Mouse (Mus musculus): ENCODE measurements at regions not wholly inside any gene's neighbourhood (a gene's known extent, or its start where the extent isn't known, plus 50 kb on each side); places are given as distances from the start of the nearest gene placed in this dataset.

- no peak for TF ChIP-seq HCFC1 (IDR thresholded peaks at IDR 0.05; ENCODE audit: borderline replicate concordance, insufficient read depth, low read length)
- no peak for TF ChIP-seq ZNF384 (IDR thresholded peaks at IDR 0.05; ENCODE audit: low read depth, low read length)
- no peak for TF ChIP-seq CHD2 (IDR thresholded peaks at IDR 0.05; ENCODE audit: low read depth, low read length)
- TF ChIP-seq ZC3H11A (IDR thresholded peaks at IDR 0.05; ENCODE audit: borderline replicate concordance, low read depth, low read length) = no peak
- TF ChIP-seq MAFK (IDR thresholded peaks at IDR 0.05; ENCODE audit: insufficient read depth, low read depth, low read length) = no peak
- H3K9ac ChIP-seq (ENCODE audit: insufficient read depth, low read depth, low read length, poor library complexity, severe bottlenecking) = no peak overlapping the region
- DNase-seq (ENCODE audit: low read depth, low spot score) = no peak
- H3K36me3 ChIP-seq (ENCODE audit: control insufficient read depth, insufficient read depth, low read length, poor library complexity, severe bottlenecking) = no peaks in the 10 kb centered on the region
- peaks cover 0 to 2% of the 10 kb centered on the region in 2 experiments; a peak in 1 of 4 replicates for H3K4me1 ChIP-seq (ENCODE audit: control insufficient read depth in 2 of 2, insufficient read depth in 2 of 2, low read length in 2 of 2, poor library complexity in 1 of 2)
- in situ Hi-C loops (cut with MboI; ENCODE audit: low sequenced_read_pairs in 2 of 2, unreplicated experiment in 2 of 2) = no loop called here
- H3K27ac ChIP-seq (ENCODE audit: insufficient read depth, low read depth, low read length, poor library complexity, severe bottlenecking) = no peak overlapping the region
- H3K4me3 ChIP-seq (ENCODE audit: insufficient read depth in 1 of 2, low read depth in 1 of 2, low read length in 2 of 2, poor library complexity in 1 of 2, severe bottlenecking in 1 of 2) = no peak overlapping the region
- H3K9me3 ChIP-seq (ENCODE audit: control insufficient read depth, insufficient read depth, low read depth, low read length) = no peaks in the 10 kb centered on the region
Measured at GRCm38 (mm10) chr10:43702895-43703294, 124.8 kb downstream of the Cd24a start.

GRCm38 (mm10) chr10:43706001-43706988 lies 128.2 kb downstream of the Cd24a start:
- Histone ChIP-seq H3K4me3 (ENCODE audit: insufficient read depth in 1 of 2, low read depth in 1 of 2, low read length in 2 of 2, poor library complexity in 1 of 2, severe bottlenecking in 1 of 2) (no peak overlapping the region), H3K27ac (ENCODE audit: insufficient read depth, low read depth, low read length, poor library complexity, severe bottlenecking) (no peak overlapping the region), H3K36me3 (ENCODE audit: control insufficient read depth, insufficient read depth, low read length, poor library complexity, severe bottlenecking) (no peaks in the 10 kb centered on the region), H3K9me3 (ENCODE audit: control insufficient read depth, insufficient read depth, low read depth, low read length) (no peaks in the 10 kb centered on the region), H3K9ac (ENCODE audit: insufficient read depth, low read depth, low read length, poor library complexity, severe bottlenecking) (no peak overlapping the region), H3K4me1 (ENCODE audit: control insufficient read depth in 2 of 2, insufficient read depth in 2 of 2, low read length in 2 of 2, poor library complexity in 1 of 2) (peaks cover 0 to 2% of the 10 kb centered on the region in 2 experiments; a peak in 1 of 4 replicates)
- in situ Hi-C loops (cut with MboI; ENCODE audit: low sequenced_read_pairs in 2 of 2, unreplicated experiment in 2 of 2) = no loop called here
- TF ChIP-seq HCFC1 (IDR thresholded peaks at IDR 0.05; ENCODE audit: borderline replicate concordance, insufficient read depth, low read length) (no peak), ZC3H11A (IDR thresholded peaks at IDR 0.05; ENCODE audit: borderline replicate concordance, low read depth, low read length) (no peak), CHD2 (IDR thresholded peaks at IDR 0.05; ENCODE audit: low read depth, low read length) (no peak)
- no peak for DNase-seq (ENCODE audit: low read depth, low spot score)

- Histone ChIP-seq H3K27ac (ENCODE audit: insufficient read depth, low read depth, low read length, poor library complexity, severe bottlenecking) (no peak overlapping the region), H3K9ac (ENCODE audit: insufficient read depth, low read depth, low read length, poor library complexity, severe bottlenecking) (no peak overlapping the region), H3K4me1 (ENCODE audit: control insufficient read depth in 2 of 2, insufficient read depth in 2 of 2, low read length in 2 of 2, poor library complexity in 1 of 2) (peaks cover 0 to 2% of the 10 kb centered on the region in 2 experiments; a peak in 1 of 4 replicates), H3K36me3 (ENCODE audit: control insufficient read depth, insufficient read depth, low read length, poor library complexity, severe bottlenecking) (no peaks in the 10 kb centered on the region), H3K4me3 (ENCODE audit: insufficient read depth in 1 of 2, low read depth in 1 of 2, low read length in 2 of 2, poor library complexity in 1 of 2, severe bottlenecking in 1 of 2) (no peak overlapping the region), H3K9me3 (ENCODE audit: control insufficient read depth, insufficient read depth, low read depth, low read length) (no peaks in the 10 kb centered on the region)
- DNase-seq (ENCODE audit: low read depth, low spot score) = no peak
- in situ Hi-C loops (cut with MboI; ENCODE audit: low sequenced_read_pairs in 2 of 2, unreplicated experiment in 2 of 2) = no loop called here
- TF ChIP-seq ZNF384 (IDR thresholded peaks at IDR 0.05; ENCODE audit: low read depth, low read length) (no peak), MAFK (IDR thresholded peaks at IDR 0.05; ENCODE audit: insufficient read depth, low read depth, low read length) (no peak), ZC3H11A (IDR thresholded peaks at IDR 0.05; ENCODE audit: borderline replicate concordance, low read depth, low read length) (no peak), HCFC1 (IDR thresholded peaks at IDR 0.05; ENCODE audit: borderline replicate concordance, insufficient read depth, low read length) (no peak), CHD2 (IDR thresholded peaks at IDR 0.05; ENCODE audit: low read depth, low read length) (no peak)
Measured at GRCm38 (mm10) chr10:43707011-43707410, 128.9 kb downstream of the Cd24a start.

GRCm38 (mm10) chr10:43707821-43708373 lies 129.8 kb downstream of the Cd24a start:
- no peak overlapping the region for H3K9ac ChIP-seq (ENCODE audit: insufficient read depth, low read depth, low read length, poor library complexity, severe bottlenecking)
- H3K9me3 ChIP-seq (ENCODE audit: control insufficient read depth, insufficient read depth, low read depth, low read length) = no peaks in the 10 kb centered on the region
- DNase-seq (ENCODE audit: low read depth, low spot score) = no peak
- TF ChIP-seq ZNF384 (IDR thresholded peaks at IDR 0.05; ENCODE audit: low read depth, low read length) (no peak), CHD2 (IDR thresholded peaks at IDR 0.05; ENCODE audit: low read depth, low read length) (no peak), HCFC1 (IDR thresholded peaks at IDR 0.05; ENCODE audit: borderline replicate concordance, insufficient read depth, low read length) (no peak), MAFK (IDR thresholded peaks at IDR 0.05; ENCODE audit: insufficient read depth, low read depth, low read length) (no peak), ZC3H11A (IDR thresholded peaks at IDR 0.05; ENCODE audit: borderline replicate concordance, low read depth, low read length) (no peak)
- H3K4me1 ChIP-seq (ENCODE audit: control insufficient read depth in 2 of 2, insufficient read depth in 2 of 2, low read length in 2 of 2, poor library complexity in 1 of 2) = peaks cover 0 to 2% of the 10 kb centered on the region in 2 experiments; a peak in 1 of 4 replicates
- no peak overlapping the region for H3K4me3 ChIP-seq (ENCODE audit: insufficient read depth in 1 of 2, low read depth in 1 of 2, low read length in 2 of 2, poor library complexity in 1 of 2, severe bottlenecking in 1 of 2)
- no peaks in the 10 kb centered on the region for H3K36me3 ChIP-seq (ENCODE audit: control insufficient read depth, insufficient read depth, low read length, poor library complexity, severe bottlenecking)
- in situ Hi-C loops (cut with MboI; ENCODE audit: low sequenced_read_pairs in 2 of 2, unreplicated experiment in 2 of 2) = no loop called here
- no peak overlapping the region for H3K27ac ChIP-seq (ENCODE audit: insufficient read depth, low read depth, low read length, poor library complexity, severe bottlenecking)

Data from ES-E14 (cell line).